Mouse (Mus musculus) frontal cortex, adult (tissue): Measurements from ENCODE around the gene Ifi47.
"Not testable (repeated sequence)": the region's sequence is repeated elsewhere in the genome, so short reads cannot be mapped to it uniquely, and the experiment has no call there.

Experiments
- ATAC-seq: cut with Nextera tagmentation; 2 replicates; pipeline ENCODE4 v1.9.2; 2017; ENCODE audit warnings: mild to moderate bottlenecking, moderate library complexity, mixed read lengths; ENCODE audit not compliant: low TSS enrichment

Gene Ifi47

DNA sequence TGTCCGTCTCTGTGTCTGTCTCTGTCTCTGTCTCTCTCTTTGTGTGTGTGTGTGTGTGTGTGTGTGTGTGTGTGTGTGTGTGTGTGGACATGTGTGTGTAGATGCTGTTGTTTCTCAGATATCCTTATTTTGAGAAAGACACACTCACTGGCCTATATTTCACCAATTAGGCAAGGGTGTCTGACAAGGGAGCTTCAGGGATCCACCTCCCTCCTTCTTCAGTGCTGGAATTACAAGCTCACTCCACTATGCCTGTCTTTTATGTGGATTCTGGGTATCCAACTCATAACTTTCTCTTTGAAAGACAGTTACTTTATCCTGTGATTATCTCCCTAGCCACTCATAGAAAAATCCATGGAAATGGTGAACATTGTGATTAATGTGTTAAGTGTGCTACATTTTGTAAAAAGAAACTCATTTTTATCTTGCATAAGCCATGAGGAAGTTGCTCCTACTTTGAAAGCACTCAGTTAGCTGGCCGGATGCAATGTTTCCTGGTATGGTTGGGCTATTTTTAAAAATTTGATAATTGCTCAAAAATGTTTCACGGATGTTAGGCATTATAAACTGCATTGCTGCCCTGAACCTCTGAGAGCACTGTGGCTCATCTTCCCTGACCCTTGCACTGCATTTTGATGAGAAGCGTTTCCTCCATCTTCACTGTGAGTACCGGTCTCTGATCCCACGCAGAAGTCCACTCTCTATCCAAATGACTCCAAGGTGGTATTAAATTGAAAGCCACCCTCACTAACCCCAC lies at the start of gene Ifi47:
Gene Ifi47, plus strand, starts transcription at position 587 of the 757 bp plus-strand sequence.
- ATAC-seq = not testable (repeated sequence)

DNA sequence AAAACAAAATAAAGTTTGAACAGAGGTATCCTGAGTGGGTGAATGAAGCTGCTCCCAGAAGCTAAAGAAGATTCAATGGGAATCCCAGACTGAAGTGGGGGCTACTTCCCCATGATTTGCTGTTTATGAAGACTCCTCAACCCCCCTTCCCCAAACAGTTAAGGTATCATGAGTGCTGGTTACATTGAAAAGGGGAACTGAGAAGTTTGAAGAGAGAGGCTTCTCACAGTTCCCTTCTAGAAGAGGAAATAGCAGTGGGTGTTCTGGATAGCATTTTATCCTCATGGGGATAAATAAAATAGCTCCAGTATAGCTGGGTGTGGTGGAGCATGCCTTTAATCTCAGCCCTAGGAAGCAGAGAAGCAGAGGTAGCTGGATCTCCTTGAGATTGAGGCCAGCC lies 26.3 kb upstream of the Ifi47 start:
- ATAC-seq = not testable (repeated sequence)

DNA sequence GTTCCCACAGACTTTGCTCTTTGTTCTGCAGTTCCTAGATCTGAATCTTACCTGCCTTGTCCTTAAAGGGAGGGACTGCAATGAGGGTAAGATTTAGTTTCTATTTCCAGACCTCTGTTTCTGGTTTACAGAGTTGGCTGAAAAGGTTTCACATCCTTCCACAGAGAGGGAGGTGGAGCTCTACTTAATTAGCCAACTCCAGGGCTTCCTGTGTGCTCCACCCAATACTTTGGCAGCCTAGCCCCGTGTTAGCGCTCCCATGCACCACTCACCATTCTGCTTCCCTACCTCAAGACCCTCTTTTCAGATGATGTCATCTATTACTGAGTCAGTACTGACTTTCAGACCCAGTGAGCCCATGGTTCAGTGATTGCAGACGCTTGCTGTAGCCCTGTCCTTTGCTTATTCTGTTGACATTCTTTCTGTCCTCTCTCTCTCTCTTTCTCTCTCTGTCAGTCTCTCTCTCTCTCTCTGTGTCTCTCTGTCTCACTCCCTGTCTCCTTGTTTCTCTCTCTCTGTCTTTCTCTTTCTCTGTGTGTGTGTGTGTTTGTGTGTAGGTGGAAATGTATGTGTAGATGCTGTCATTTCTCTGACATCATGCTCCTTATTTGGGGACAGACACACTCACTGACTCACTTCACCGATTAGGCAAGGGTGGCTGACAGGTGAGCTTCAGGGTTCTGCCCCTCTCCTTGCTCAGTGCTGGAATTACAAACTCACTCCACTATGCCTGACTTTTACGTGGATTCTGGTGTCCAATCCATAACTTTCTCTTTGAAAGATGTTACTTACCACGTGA lies 25.1 kb upstream of the Ifi47 start, which contains the start of gene 9930111J21Rik2:
Gene 9930111J21Rik2, minus strand, starts transcription at position 150 of the 799 bp plus-strand sequence.
- not testable (repeated sequence) for ATAC-seq

DNA sequence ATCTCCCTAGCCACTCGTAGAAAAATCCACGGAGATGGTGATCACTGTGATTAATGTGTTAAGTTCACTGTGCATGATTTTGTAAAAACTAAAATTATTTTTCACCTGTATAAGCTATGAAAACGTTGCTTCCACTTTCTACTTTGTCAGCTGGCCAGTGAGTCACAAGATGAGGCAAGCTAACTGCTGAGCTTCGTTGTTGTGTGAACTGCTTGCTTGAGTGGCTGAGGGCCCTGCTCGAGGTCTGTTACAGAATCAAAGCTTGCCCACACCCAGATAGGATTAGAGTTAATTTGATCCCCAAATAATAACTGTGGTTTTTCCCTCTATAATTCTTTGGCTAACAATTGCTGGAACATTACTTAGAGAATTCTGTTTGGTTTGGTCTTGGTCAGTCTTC lies 24.5 kb upstream of the Ifi47 start:
- ATAC-seq = not testable (repeated sequence)

DNA sequence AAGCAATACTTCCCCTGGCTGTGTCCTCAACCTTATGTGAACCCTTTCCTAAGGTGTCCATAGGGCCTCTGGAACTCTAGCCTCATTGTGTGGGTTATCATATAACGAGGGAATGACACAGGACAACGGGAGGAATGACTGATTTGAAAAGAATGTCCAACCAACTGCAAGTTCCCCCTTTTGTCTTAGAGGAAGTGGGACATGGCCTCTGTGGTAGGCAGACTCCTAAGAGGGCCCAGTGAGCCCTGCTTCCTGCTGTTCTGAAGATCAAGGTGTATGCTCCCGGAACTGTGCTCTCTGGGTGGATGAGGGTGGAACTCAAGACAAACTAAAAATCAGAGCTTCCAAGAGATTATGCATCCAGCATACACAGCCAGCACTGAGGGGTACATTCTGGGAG lies 16.3 kb upstream of the Ifi47 start:
- not testable (repeated sequence) for ATAC-seq

DNA sequence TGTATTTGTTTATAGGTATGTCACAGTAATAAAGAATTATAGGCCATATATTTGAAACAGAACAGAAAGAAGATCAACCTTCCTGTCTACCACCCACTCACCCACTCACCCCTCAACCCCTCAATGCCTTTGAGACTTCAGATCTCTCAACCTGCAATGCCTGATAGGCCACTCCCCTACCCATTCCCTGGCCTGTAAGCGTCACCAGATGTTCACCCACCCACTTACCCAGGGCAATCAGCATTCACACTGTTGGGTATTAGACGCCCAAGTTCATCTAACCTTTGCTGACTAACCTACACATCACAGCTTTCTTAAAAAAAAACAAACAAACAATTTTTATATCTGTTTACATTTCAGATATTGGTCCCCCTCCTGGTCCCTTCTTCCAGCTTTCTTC lies 14.5 kb upstream of the Ifi47 start:
- not testable (repeated sequence) for ATAC-seq

DNA sequence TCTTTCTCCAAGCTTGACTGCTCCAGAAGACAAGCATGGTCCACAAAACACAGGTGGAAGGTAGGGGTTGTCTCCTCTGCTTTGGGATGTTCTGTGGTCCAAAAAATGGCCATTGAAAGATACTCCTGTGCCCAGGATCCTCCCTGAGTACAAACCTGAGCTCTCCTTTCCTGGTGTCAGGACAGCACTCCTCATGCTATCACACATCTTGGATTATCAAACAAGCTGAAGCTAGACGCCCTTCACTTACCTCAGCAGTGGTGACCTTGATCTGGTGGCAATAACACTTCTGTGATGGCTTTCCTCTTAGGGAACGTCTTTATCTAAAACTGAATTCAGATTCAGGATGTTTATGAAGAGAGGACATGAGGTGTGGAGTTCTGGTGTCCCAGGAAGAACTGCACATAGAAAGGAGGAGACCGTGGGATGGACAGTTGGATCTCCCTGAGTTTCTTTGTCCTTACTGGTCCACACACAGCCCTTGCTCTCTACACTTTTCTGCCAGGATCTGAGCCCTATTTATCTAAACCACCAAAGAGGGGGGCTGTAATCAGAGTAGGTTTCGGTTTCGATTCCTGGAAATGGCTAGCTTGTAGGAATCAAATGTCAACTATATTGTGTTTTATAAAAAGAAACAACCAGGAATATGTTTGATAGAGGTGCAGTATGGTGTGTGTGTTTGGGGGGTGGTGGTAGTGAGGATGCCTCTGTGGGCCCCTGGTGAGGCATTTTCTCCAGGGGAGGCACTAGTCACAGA lies 12.5 kb upstream of the Ifi47 start, which contains the start of gene Tgtp2:
Gene Tgtp2, minus strand, starts transcription at position 494 of the 757 bp plus-strand sequence.
- ATAC-seq = not testable (repeated sequence)

DNA sequence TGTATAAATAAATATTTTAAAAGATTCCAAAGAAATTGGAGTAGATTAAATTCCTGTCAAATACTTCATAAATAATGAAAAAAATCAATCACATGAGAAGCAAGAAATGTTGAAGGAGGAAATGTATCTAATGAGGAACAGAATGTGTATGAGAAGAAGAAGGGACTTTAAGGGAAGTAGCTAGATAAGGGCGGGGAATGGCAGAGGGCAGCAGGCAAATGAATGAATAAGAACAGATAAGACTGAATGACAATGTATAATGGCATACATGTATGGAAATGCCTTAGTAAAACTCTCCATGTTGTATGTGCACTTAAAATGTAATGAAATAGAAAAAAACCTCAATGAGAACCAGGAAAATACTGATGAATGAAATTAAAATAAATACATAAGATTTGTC lies 8.0 kb upstream of the Ifi47 start:
- no peak for ATAC-seq

DNA sequence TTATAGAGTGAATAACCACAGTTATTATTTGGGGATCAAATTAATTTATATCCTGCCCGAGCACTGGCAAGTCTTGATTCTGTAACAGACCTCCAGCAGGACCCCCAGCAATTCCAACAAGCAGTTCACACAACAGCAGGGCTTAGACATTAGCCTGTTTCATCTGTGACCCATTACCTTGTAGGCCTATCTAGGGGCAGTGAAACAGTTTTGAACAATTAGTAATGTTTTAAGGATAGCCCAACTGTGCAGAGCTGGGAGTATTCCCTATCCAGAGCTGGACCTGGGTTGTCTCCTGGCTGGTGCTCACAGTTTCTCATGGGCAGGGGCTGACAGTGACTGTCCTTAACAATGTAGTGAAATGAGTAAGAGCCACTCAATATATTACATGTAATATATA lies 625 bp downstream of the Ifi47 start:
- no peak for ATAC-seq

DNA sequence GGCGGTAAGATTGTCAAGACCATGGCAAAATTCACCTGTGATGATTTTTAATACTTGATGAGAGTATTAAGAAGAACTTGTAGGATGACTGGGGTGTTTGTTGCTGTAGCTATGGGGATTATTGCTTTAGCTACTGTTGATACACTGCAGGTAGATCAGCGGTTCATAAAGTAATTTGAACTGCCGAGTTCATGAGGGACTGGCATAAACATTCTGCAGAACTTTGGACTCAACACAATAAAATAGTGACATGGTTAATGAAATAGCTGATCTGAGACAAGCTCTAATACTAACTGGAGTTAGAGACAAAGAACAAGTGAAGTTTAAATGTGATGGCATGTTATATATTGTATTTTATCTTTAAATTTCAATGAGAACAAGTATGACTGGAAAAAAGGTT lies 2.3 kb downstream of the Ifi47 start:
- no peak for ATAC-seq

DNA sequence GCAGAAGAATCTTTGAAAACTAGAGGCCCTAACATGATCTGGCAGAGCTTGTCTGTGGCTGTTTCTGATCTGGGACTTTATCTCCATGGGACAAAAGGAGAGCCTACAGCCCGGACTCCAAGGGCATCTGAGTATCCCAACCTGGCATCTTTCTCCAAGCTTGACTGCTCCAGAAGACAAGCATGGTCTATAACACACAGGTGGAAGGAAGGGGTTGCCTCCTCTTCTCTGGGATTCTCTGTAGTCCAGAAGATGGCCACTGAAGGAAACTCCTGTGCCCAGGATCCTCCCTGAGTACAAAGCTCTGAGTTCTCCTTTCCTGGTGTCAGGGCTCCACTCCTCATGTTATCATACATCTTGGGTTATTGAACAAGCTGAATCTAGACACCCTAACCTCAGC lies 4.2 kb downstream of the Ifi47 start:
- ATAC-seq = no peak

DNA sequence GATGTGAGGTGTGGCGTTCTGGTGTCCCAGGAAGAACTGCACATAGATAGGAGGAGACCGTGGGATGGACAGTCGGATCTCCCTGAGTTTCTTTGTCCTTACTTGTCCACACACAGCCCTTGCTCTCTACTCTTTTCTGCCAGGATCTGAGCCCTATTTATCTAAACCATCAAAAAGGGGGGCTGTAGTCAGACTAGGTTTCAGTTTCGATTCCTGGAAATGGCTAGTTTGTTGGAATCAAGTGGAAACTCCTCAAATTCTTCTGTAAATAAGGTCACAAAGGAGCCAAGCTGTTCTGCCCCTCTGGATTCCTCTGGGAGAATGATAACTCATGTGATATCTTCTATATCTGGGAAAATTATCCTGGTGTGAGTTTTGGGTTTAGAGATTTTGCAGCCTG lies 5.0 kb downstream of the Ifi47 start:
- ATAC-seq = no peak

DNA sequence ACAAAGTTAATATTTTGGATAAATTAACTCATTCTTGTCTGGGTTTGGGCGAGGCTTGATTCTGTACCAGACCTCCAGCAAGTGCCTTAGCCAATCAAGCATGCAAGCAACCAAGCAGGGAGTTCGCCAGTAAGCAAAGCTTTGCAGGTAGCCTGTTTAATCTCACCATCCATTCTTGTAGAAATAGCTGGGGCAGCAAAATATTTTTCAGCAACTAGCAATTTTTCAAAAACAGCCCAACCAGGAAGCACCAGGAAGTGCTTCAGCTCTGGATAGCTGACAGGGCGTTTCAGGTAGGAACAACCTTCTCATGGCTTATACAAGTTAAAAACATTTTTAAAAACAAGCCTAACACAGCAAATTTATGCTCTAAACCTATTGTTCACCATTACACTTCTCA lies 5.5 kb downstream of the Ifi47 start:
- no peak for ATAC-seq

DNA sequence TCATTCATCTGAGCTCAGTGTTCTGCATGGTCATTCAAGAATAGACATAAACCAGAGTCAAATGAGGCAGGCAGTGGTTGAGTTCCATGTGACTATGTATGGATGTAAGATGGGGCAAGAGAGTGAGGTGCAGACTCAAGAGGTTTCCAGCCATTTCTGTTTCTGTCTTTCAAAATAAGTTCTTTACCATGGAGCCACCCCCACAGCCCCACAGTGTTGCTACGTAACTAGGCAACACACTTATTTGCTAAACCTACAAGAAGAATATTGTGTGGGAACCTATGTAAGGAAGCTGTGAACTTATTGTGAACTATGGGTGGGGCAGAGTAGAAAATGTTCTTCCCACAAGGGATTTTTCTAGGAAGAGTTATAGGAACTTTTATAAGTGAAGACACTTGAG lies 6.8 kb downstream of the Ifi47 start:
- peak; percentile 76 for ATAC-seq

DNA sequence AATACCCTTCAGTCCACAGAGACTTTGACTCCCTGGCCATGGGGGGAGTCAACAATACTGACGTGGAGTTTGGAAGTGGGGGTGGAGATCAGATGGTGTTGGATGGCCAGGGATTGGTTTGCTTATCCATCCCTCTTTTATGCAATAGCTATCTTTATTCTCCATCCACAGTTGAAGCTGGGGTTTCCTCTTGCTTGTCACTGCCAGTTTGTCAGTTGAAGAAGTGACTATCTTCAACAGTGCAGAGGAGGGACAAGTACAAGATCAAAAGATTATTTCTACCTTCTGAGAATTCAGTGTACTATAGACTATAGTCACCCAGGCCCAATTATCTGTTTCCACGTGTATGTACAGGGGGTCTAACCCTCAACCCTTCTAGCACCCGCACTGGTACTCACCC lies 7.4 kb downstream of the Ifi47 start:
- no peak for ATAC-seq

DNA sequence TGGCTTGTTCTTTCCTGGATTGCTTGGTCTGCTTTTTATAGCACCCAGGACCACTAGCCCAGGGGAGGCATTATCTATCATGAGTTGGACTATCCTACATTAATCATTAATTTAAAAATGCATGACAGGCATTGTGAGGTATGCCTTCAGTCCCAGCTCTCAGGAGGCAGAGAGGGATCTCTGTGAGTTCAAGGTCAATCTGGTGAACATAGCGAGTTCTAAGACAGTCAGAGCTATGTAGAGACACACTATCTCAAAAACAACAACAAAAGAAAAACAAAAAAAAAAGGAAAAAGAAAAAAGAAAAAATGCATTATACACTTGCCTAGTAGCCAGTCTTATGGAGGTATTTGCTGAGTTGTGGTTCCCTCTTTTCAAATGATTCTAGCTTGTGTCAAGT lies 8.0 kb downstream of the Ifi47 start:
- no peak for ATAC-seq

DNA sequence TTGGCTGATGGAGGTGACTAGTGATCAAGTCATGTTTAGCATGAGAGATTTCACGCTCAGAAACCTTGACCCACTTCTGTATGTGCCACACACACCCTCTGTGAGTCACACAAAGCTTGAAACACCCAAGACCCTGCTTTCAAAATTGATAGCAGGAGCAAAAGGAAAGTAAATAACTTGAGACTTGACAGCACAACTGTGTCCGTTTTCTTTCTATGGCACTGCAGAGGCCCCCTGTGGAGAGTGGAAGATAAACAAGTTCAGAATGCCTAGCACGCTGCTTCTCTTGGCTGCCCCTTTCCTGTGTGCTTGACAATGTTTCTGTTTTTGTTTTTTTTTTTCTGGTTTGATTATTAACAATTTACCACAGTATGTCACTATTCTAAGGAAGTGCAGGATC lies 8.5 kb downstream of the Ifi47 start:
- ATAC-seq = no peak

DNA sequence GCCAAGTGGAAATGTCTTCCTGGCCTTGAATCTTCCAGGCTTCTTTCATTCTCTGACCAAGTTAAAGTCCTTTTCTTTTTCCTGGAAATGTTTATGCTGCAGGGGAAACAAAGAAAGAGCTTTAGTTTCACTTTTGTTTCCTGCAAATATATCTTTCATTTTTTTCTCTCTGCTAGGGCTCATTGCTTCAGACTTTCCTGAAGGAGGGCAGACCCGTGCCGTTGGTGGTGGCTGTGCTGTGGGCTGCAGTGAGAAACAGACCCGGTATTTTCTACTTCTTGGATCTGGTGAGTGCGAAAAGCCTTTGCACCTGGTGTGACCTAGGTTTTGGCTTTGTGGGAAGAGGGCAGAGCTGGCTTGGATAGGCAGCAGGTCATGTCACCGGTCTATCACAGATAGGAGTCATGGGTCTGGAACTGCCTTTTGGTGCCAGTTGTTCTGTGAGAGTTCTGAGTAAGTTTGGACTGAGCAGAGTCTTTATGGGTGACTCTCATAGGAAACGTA lies 10.5 kb downstream of the Ifi47 start:
- no peak for ATAC-seq

DNA sequence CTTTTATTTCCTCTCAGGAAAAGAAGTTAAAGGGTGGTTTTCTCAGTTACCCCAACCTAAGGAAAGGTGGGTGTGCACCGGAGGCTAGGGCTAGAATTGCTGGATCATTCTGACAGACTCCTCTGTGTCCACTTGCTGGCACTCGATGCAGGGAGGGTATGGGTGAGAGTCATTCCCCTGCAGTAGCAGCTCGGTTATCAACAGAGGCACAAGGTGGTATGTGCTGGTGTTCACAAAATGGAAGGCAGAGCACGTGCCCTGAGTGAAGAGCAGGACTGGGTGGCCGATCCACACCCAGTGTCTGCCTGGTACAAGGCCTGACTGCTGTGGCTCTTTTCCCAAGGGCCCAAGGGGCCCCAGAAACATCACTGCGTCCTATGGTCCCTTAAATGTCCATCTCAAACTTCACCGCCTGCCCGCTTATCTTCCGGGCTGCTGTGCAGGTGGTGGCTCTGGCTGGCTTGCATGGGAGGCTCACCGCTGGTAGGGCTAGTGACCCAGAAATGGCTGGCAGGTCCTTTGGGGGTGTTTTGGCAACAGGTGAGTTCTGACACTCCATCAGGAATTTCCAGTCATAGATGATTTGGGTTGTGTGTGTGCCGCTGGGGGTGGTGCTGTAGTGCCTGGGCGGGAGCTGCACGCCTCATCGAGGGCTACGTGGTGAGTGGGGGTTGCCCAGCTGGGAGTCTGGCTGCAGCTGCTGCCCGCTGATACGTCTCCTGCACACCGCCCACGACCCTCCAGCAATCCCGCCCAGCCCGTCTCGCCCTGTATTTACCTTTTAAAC lies 11.6 kb downstream of the Ifi47 start:
- ATAC-seq = no peak

DNA sequence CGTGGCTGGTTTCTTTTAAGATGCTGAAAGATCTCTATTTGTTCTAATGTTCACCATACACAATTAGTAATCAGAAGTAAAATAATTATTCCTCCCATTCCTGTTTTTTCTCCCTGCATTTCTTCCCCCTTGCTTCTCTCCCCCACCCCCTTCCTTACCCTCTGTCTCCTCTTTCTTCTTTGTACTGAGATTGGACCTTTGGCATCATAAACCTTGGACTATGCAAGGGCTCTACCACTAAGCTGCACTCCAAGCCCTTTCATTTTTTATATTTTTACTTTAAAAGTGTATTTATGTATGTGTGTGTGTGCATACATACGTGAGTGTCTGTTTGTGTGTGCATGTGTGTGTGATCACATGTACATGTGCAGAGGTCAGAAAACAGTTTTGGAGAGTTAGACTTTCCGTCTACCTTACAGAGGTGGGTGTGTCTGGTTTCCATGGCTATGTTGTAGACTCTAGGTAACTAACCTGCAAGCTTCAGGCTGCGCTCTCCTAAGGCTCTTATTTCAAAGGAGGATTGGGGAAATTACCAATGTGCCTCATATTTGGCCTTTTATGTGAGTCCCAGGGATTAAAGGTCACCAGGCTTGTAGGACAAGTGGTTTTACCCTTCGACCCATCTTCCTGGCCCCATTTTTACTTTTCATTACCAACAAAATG lies 12.7 kb downstream of the Ifi47 start:
- no peak for ATAC-seq
